Mouse (Mus musculus) thymus, postnatal 4 days (tissue): ENCODE measurements around the gene Msh6.
"Not testable (repeated sequence)": the region's sequence is repeated elsewhere in the genome, so short reads cannot be mapped to it uniquely, and the experiment has no call there.

ENCODE experiments used
- DNase-seq: peaks from one replicate; pipeline ENCODE4 v3.0.0; 2021

Msh6 gene

GRCm38 (mm10) chr17:87974629-87975228 lies at the start of gene Msh6:
Gene Msh6 (plus strand): TSS chr17:87975062.
- peak; percentile 96 for DNase-seq

- no peak for DNase-seq
Measured at GRCm38 (mm10) chr17:87934326-87934725, 40.5 kb upstream of the Msh6 start.

GRCm38 (mm10) chr17:87934736-87935135 lies 40.1 kb upstream of the Msh6 start:
- DNase-seq = no peak

- no peak for DNase-seq
Measured at GRCm38 (mm10) chr17:87936156-87936555, 38.7 kb upstream of the Msh6 start.

- peak; percentile 88 for DNase-seq
Measured at GRCm38 (mm10) chr17:87948965-87949584, 25.8 kb upstream of the Msh6 start.

GRCm38 (mm10) chr17:87954618-87955124 lies 20.2 kb upstream of the Msh6 start:
- DNase-seq = not testable (repeated sequence)

GRCm38 (mm10) chr17:87957096-87957840 lies 17.6 kb upstream of the Msh6 start:
- DNase-seq = no peak

GRCm38 (mm10) chr17:87958283-87958682 lies 16.6 kb upstream of the Msh6 start:
- peak; percentile 74 for DNase-seq

- DNase-seq = not testable (repeated sequence)
Measured at GRCm38 (mm10) chr17:87959406-87959805, 15.5 kb upstream of the Msh6 start.

GRCm38 (mm10) chr17:87959931-87960330 lies 14.9 kb upstream of the Msh6 start:
- not testable (repeated sequence) for DNase-seq

- DNase-seq = no peak
Measured at GRCm38 (mm10) chr17:87963081-87964075, 11.5 kb upstream of the Msh6 start.

GRCm38 (mm10) chr17:87968483-87968926 lies 6.4 kb upstream of the Msh6 start:
- not testable (repeated sequence) for DNase-seq

GRCm38 (mm10) chr17:87971696-87972591 lies 2.9 kb upstream of the Msh6 start:
- not testable (repeated sequence) for DNase-seq

- DNase-seq = no peak
Measured at GRCm38 (mm10) chr17:87972856-87973255, 2.0 kb upstream of the Msh6 start.

GRCm38 (mm10) chr17:87973261-87974167 lies 1.3 kb upstream of the Msh6 start:
- DNase-seq = peak; percentile 23

- peak; percentile 82 for DNase-seq
Measured at GRCm38 (mm10) chr17:87975229-87975853, 479 bp downstream of the Msh6 start.

GRCm38 (mm10) chr17:87976154-87976806 lies 1.4 kb downstream of the Msh6 start:
- DNase-seq = no peak

- DNase-seq = not testable (repeated sequence)
Measured at GRCm38 (mm10) chr17:87976927-87977326, 2.1 kb downstream of the Msh6 start.

GRCm38 (mm10) chr17:87979696-87980095 lies 4.8 kb downstream of the Msh6 start:
- not testable (repeated sequence) for DNase-seq
